Mouse (Mus musculus) heart, embryonic 11.5 days (tissue): ENCODE data around the gene Slc6a12. TPM values are rescaled to one million over a fixed set of nuclear protein-coding genes. Genes with fewer than 3 reads are reported as not detected.
A peak's percentile ranks its signal among the peaks of the same experiment; 100 is the strongest.

Experiments used
- ATAC-seq: fragments of 200-750 bp; cut with Nextera tagmentation; replicated peaks from 2 replicates; pipeline ENCODE4 v1.8.0; 2017; ENCODE audit warnings: moderate library complexity; ENCODE audit not compliant: insufficient number of reproducible peaks, low FRiP score, low TSS enrichment
- H3K27ac ChIP-seq: fragments of 300-500 bp; sonication (generic); 2 replicates; pipeline ENCODE4 v1.5.1; 2014; ENCODE audit warnings: mild to moderate bottlenecking, low read depth, low read length
- H3K27me3 ChIP-seq: fragments of 300-500 bp; sonication (generic); 2 replicates; pipeline ENCODE4 v1.6.1; 2014; ENCODE audit warnings: mild to moderate bottlenecking, low read length, mixed read lengths; ENCODE audit not compliant: control insufficient read depth, insufficient read depth
- H3K36me3 ChIP-seq: fragments of 300-500 bp; sonication (generic); 2 replicates; pipeline ENCODE4 v1.6.1; 2014; ENCODE audit warnings: mild to moderate bottlenecking, low read length, moderate library complexity, mixed read lengths; ENCODE audit not compliant: control insufficient read depth, insufficient read depth
- H3K4me1 ChIP-seq: fragments of 300-500 bp; sonication (generic); 2 replicates; pipeline ENCODE4 v1.6.1; 2014; ENCODE audit warnings: low read length; ENCODE audit not compliant: control insufficient read depth, insufficient read depth
- H3K4me2 ChIP-seq: fragments of 300-500 bp; sonication (generic); 2 replicates; pipeline ENCODE4 v1.6.1; 2014; ENCODE audit warnings: mild to moderate bottlenecking, moderate library complexity
- H3K4me3 ChIP-seq: fragments of 300-500 bp; sonication (generic); 2 replicates; pipeline ENCODE4 v1.5.1; 2014; ENCODE audit warnings: low read depth, low read length
- H3K9ac ChIP-seq: fragments of 300-500 bp; sonication (generic); 2 replicates; pipeline ENCODE4 v1.6.1; 2014; ENCODE audit warnings: mild to moderate bottlenecking, low read depth, low read length, moderate library complexity
- H3K9me3 ChIP-seq: fragments of 300-500 bp; sonication (generic); replicated peaks from 2 replicates; pipeline ENCODE4 v1.6.1; 2016; ENCODE audit warnings: low read length; ENCODE audit not compliant: control insufficient read depth
- WGBS: fragments of 180-500 bp; shearing (Covaris S2); extraction: QIAGEN DNeasy Blood & Tissue Kit; methylation state at CpG from one replicate; pipeline ENCODE4 v1.1.7; 2014; ENCODE audit not compliant: insufficient replicate concordance; 5-methylcytosine and 5-hydroxymethylcytosine counted together
- polyA plus RNA-seq: library from polyadenylated mRNA; unstranded; fragments of >200 nt; fragmentation: Nextera tagmentation; extraction: Ambion mirVana; gene quantifications from 2 replicates; pipeline ENCODE4 v1.2.1, GENCODE M21; 2014

The Slc6a12 gene
- polyA plus RNA-seq, 1 experiment from 2014 or later = 0.24 TPM

DNA sequence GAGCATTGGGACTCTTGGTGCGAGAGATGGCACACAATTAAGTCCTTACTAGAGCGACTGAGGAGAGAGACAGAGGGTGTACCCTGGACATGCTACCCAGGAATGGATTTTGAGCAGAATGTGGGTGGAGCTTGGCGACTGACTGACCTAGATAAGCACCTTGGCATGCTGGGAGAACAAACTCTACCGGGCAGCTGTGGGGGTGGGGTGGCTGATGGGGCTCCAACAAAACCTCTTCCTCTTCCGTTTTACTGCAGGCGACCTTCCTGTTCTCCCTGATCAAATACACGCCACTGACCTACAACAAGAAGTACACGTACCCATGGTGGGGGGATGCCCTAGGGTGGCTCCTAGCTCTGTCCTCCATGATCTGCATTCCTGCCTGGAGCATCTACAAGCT, 6.3 kb upstream of the Slc6a12 start:
- Histone ChIP-seq H3K4me2 (no peak overlapping the region), H3K27ac (no peak overlapping the region), H3K9ac (no peak overlapping the region), H3K36me3 (no peaks in the 10 kb centered on the region), H3K4me3 (no peak overlapping the region), H3K27me3 (peaks cover 2% of the 10 kb centered on the region; the same call in 1 of the 2 replicates), H3K9me3 (no peaks in the 10 kb centered on the region), H3K4me1 (no peaks in the 10 kb centered on the region; the same call in 1 of the 2 replicates)
- WGBS = 45% methylated on average over 8 of the region's 8 CpGs
- ATAC-seq = no peak

DNA sequence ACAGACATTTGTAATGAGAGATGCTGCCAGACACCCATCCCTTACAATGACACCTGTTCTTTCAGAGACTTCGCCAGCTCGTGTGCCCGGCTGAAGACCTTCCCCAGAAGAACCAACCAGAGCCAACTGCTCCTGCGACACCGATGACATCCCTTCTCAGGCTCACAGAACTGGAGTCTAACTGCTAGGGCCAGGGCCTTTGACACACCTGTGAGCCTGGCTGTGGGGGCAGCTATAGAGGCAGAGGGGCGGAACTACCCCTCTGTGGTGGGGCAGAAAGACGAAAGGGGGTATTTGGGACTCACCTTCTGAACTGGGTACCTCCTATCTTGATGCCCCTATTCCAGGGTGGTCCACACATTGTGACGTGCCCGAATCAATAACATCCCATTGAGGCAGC, 5.6 kb upstream of the Slc6a12 start:
- H3K9me3 ChIP-seq = no peaks in the 10 kb centered on the region
- no peak overlapping the region for H3K4me2 ChIP-seq
- ATAC-seq = no peak
- H3K36me3 ChIP-seq = no peaks in the 10 kb centered on the region
- H3K4me1 ChIP-seq = no peaks in the 10 kb centered on the region; the same call in 1 of the 2 replicates
- no peak overlapping the region for H3K27ac ChIP-seq
- peaks cover 6% of the 10 kb centered on the region; the same call in 1 of the 2 replicates for H3K27me3 ChIP-seq
- no peak overlapping the region for H3K9ac ChIP-seq
- 88% methylated on average over 9 of the region's 9 CpGs for WGBS
- no peak overlapping the region for H3K4me3 ChIP-seq

DNA sequence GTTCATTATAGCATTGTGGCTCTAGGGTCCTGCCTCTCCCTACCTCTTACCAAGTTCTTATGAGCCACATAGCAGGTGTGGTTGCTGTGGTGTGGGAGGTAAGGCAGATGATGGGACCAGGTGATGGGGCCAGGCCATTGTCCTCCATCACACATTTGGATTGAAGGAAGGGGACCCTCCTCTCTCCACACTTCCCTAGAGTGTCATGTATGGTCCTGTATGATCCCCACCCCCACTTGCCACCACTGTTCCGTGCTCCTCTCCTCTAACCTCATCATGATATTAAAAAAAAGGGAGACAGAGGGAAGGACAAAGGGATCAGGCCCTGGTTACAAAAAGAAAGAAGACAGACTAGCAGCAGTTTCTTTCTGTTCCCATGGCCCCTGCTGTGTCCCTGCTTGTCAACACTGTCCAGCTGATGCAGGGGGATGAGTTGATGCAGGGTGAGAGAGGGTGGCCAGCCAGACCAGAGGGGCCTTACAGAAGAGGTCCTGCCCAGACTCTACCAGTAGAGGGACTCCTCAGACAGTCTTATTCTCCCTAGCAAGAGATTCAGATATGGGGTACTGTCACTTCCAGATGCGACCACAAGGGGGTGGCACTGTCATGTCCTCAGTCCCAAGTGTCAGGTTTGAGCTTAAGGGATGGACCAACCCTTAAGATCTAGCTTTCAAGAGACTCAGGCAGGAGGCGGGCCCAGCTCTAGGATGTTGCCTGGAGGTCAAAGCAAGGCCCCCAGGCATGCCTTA, 4.9 kb upstream of the Slc6a12 start:
- 0 out of 2 replicates have a peak, but pooled peaks have one; percentile 29 for ATAC-seq
- H3K4me2 ChIP-seq = no peak overlapping the region

DNA sequence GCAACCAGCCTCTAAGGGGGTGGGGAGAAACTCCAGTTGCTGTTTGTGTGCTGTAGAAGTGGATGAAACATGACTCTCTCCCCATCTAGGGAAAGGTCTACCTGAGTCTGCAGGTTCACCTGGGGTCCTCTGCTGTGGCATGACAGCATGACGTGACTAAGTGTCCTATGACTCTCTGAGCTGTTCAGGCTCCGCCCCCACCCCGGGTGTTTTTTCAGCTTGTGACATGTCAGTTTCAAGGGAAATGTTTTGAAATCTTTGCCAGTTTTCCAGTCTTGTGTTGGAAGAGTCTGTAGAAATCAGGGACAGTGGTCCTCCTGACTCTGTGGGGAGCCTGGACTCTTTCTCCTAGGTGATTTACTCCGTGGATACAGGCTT, 4.4 kb upstream of the Slc6a12 start:
- Histone ChIP-seq H3K4me1 (no peaks in the 10 kb centered on the region; the same call in 1 of the 2 replicates), H3K4me3 (no peak overlapping the region), H3K9me3 (no peaks in the 10 kb centered on the region), H3K27ac (no peak overlapping the region), H3K36me3 (no peaks in the 10 kb centered on the region), H3K9ac (no peak overlapping the region), H3K27me3 (peaks cover 18% of the 10 kb centered on the region; the same call in 1 of the 2 replicates), H3K4me2 (no peak overlapping the region)
- WGBS = 42% methylated on average over 4 of the region's 4 CpGs
- ATAC-seq = no peak

More for the DNA sequence above, 4.9 kb upstream of the Slc6a12 start:
- Histone ChIP-seq H3K4me1 (no peaks in the 10 kb centered on the region; the same call in 1 of the 2 replicates), H3K27ac (no peak overlapping the region), H3K36me3 (no peaks in the 10 kb centered on the region), H3K27me3 (peaks cover 13% of the 10 kb centered on the region; the same call in 1 of the 2 replicates), H3K9me3 (no peaks in the 10 kb centered on the region), H3K9ac (no peak overlapping the region), H3K4me3 (no peak overlapping the region)
- WGBS = 35% methylated on average over 3 of the region's 3 CpGs

DNA sequence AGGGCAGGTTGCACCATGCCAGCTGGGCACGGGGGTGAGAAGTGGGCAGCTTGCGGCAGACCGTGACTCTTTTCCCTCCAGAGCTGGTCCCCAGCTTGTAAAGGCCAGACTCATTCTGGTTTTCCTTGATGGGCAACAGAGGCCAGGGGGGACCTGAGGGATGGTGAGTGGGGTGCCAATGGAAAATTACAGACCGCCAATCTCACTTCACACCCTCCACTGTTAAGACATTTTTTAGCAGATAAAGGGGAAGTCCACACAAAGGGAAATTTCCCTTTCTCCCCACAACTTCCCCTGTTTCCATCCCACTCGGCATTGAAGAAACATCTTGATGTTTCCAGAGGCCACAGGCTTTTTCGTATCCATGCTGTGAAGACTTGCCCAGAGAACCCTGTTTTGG, 1.2 kb upstream of the Slc6a12 start:
- H3K4me3 ChIP-seq = no peak overlapping the region
- H3K36me3 ChIP-seq = no peaks in the 10 kb centered on the region
- peaks cover 18% of the 10 kb centered on the region; the same call in 1 of the 2 replicates for H3K27me3 ChIP-seq
- no peak for ATAC-seq
- H3K4me1 ChIP-seq = no peaks in the 10 kb centered on the region; the same call in 1 of the 2 replicates
- 73% methylated on average over 6 of the region's 6 CpGs for WGBS
- H3K4me2 ChIP-seq = no peak overlapping the region
- H3K9me3 ChIP-seq = no peaks in the 10 kb centered on the region
- H3K27ac ChIP-seq = no peak overlapping the region
- no peak overlapping the region for H3K9ac ChIP-seq

DNA sequence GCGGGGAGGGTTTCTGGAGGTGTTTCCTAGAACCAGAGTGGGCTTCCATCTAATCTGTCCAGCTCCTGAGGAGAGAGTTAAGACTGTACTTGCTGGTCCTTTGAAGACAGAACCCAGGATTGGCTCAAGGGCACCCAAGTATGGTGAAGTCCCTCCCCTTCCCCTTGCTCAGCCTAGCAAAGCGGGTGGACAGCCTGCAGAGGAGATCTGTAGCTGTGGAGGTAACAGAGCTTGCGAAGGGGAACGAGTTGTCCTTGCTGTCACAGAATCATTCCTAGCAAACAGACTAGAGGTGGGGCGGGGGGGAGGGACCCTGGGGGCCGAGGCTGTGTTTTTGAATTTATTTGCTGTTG, 871 bp downstream of the Slc6a12 start:
- no peaks in the 10 kb centered on the region for H3K9me3 ChIP-seq
- H3K4me1 ChIP-seq = no peaks in the 10 kb centered on the region
- H3K9ac ChIP-seq = no peak overlapping the region
- WGBS = 58% methylated on average over 6 of the region's 6 CpGs
- H3K4me2 ChIP-seq = no peak overlapping the region
- ATAC-seq = no peak
- H3K4me3 ChIP-seq = no peak overlapping the region
- H3K27me3 ChIP-seq = peaks cover 18% of the 10 kb centered on the region; the same call in 1 of the 2 replicates
- H3K27ac ChIP-seq = no peak overlapping the region
- no peaks in the 10 kb centered on the region for H3K36me3 ChIP-seq

DNA sequence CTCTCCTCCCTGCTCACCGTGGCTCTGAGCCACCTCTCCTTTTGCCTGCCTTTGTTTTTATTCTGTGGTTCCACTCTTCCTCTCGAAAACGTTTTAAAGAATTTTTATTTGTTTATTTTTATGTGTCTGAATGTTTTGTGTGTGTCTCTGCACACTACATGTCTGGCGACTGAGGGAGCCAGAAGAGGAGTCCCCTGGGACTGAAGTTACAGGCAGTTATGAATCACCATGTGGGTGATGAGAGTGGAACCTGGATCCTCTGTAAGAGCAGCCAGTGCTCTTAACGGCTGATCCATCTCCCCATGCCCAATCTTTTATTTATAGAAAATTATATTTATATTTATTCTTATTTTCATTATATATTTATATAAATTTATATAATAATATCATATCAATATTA, 1.5 kb downstream of the Slc6a12 start:
- H3K9me3 ChIP-seq = no peaks in the 10 kb centered on the region
- 62% methylated on average over 5 of the region's 5 CpGs for WGBS
- H3K4me2 ChIP-seq = no peak overlapping the region
- ATAC-seq = no peak
- peaks cover 18% of the 10 kb centered on the region; the same call in 1 of the 2 replicates for H3K27me3 ChIP-seq
- no peaks in the 10 kb centered on the region for H3K4me1 ChIP-seq
- no peak overlapping the region for H3K4me3 ChIP-seq
- no peak overlapping the region for H3K9ac ChIP-seq
- no peaks in the 10 kb centered on the region for H3K36me3 ChIP-seq
- no peak overlapping the region for H3K27ac ChIP-seq

DNA sequence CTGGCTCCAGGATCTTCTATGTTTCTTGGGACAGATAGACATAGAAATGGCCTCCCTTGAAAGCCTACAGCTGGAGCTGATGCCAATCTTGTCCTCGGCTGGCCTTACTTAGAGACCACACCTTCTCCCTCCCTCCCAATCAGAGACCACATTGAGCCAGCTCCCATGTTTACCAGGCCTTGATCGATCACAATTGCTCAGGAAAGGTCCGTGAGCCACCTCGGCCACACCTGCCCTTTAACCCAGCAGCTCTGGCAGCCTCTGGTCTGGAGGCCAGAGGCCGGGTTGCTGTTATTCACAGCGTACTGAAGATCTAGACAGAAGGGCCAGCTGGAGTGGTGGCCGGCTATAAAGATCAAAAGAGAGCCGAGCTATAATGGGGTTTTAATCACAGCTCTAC, 3.6 kb downstream of the Slc6a12 start:
- Histone ChIP-seq H3K9me3 (no peaks in the 10 kb centered on the region), H3K4me1 (no peaks in the 10 kb centered on the region), H3K4me2 (no peak overlapping the region), H3K27me3 (peaks cover 18% of the 10 kb centered on the region; the same call in 1 of the 2 replicates), H3K36me3 (no peaks in the 10 kb centered on the region), H3K9ac (no peak overlapping the region), H3K4me3 (no peak overlapping the region), H3K27ac (no peak overlapping the region)
- WGBS = 65% methylated on average over 8 of the region's 8 CpGs
- ATAC-seq = no peak

DNA sequence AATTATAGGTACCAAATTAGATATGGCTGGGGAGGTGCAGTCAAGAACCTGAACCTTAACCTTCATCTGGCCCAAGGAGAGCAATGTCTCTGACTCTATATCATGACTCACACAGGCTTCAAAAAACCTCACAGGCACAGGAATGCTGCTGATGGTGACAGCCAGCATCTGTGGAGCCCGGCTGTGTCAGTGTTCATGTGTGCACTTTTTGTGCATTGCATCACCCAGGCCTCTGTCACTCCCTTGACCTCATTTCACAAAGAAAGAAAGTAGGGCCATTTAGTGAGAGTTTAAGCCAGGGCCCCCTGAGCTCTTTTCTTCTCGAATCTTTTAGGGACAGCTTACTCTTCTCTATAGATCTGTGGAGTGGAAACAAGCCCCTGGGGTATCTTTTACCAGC, 9.4 kb downstream of the Slc6a12 start:
- Histone ChIP-seq H3K4me1 (no peaks in the 10 kb centered on the region), H3K27me3 (no peaks in the 10 kb centered on the region), H3K4me3 (no peak overlapping the region), H3K9me3 (no peaks in the 10 kb centered on the region), H3K27ac (no peak overlapping the region), H3K4me2 (no peak overlapping the region), H3K36me3 (no peaks in the 10 kb centered on the region), H3K9ac (no peak overlapping the region)
- WGBS = 50% methylated on average over 2 of the region's 2 CpGs
- no peak for ATAC-seq
